Mouse (Mus musculus) lung, embryonic 14.5 days (tissue): Measurements from ENCODE around the gene Phka1. TPM values are rescaled to one million over a fixed set of nuclear protein-coding genes. Genes with fewer than 3 reads are reported as not detected.

ENCODE experiments used
- ATAC-seq: fragments of 200-750 bp; cut with Nextera tagmentation; 2 replicates; pipeline ENCODE4 v1.8.0; 2017; ENCODE audit warnings: mild to moderate bottlenecking, moderate TSS enrichment, moderate library complexity; ENCODE audit not compliant: insufficient read depth
- DNase-seq: peaks from one replicate; pipeline ENCODE4 v3.0.0-alpha.2; 2015
- H3K27ac ChIP-seq: fragments of 300-500 bp; sonication (generic); 2 replicates; pipeline ENCODE4 v1.5.1; 2014; ENCODE audit warnings: low read depth, mild to moderate bottlenecking, moderate library complexity
- H3K27me3 ChIP-seq: fragments of 300-500 bp; sonication (generic); 2 replicates; pipeline ENCODE4 v1.6.1; 2014; ENCODE audit warnings: low read length, control low read depth; ENCODE audit not compliant: insufficient read depth
- H3K36me3 ChIP-seq: fragments of 300-500 bp; sonication (generic); 2 replicates; pipeline ENCODE4 v1.6.1; 2014; ENCODE audit warnings: control low read depth; ENCODE audit not compliant: insufficient read depth
- H3K4me1 ChIP-seq: fragments of 300-500 bp; sonication (generic); 2 replicates; pipeline ENCODE4 v1.6.1; 2014; ENCODE audit warnings: antibody characterized with exemption, control low read depth; ENCODE audit not compliant: insufficient read depth
- H3K4me2 ChIP-seq: fragments of 300-500 bp; sonication (generic); 2 replicates; pipeline ENCODE4 v1.6.1; 2014; ENCODE audit warnings: mild to moderate bottlenecking
- H3K4me3 ChIP-seq: fragments of 300-500 bp; sonication (generic); 2 replicates; pipeline ENCODE4 v1.5.1; 2014; ENCODE audit warnings: low read depth, low read length
- H3K9ac ChIP-seq: fragments of 300-500 bp; sonication (generic); 2 replicates; pipeline ENCODE4 v1.6.1; 2014
- H3K9me3 ChIP-seq: fragments of 300-500 bp; sonication (generic); 2 replicates; pipeline ENCODE4 v1.6.1; 2016; ENCODE audit warnings: low read depth, low read length, control low read depth
- CTCF ChIP-seq: IDR thresholded peaks from 2 replicates; pipeline ENCODE4 v1.5.1; 2016; ENCODE audit warnings: antibody characterized with exemption, low read depth
- WGBS: fragments of 180-500 bp; shearing (Covaris S2); extraction: QIAGEN DNeasy Blood & Tissue Kit; methylation state at CpG from one replicate; pipeline ENCODE4 v1.1.7; 2014; 5-methylcytosine and 5-hydroxymethylcytosine counted together
- polyA plus RNA-seq: library from polyadenylated mRNA; unstranded; fragments of >200 nt; fragmentation: Nextera tagmentation; extraction: Ambion mirVana; gene quantifications from 2 replicates; pipeline ENCODE4 v1.2.1, GENCODE M21; 2014

Phka1 gene
- polyA plus RNA-seq, 1 experiment from 2014 or later, result 11.8 TPM

DNA sequence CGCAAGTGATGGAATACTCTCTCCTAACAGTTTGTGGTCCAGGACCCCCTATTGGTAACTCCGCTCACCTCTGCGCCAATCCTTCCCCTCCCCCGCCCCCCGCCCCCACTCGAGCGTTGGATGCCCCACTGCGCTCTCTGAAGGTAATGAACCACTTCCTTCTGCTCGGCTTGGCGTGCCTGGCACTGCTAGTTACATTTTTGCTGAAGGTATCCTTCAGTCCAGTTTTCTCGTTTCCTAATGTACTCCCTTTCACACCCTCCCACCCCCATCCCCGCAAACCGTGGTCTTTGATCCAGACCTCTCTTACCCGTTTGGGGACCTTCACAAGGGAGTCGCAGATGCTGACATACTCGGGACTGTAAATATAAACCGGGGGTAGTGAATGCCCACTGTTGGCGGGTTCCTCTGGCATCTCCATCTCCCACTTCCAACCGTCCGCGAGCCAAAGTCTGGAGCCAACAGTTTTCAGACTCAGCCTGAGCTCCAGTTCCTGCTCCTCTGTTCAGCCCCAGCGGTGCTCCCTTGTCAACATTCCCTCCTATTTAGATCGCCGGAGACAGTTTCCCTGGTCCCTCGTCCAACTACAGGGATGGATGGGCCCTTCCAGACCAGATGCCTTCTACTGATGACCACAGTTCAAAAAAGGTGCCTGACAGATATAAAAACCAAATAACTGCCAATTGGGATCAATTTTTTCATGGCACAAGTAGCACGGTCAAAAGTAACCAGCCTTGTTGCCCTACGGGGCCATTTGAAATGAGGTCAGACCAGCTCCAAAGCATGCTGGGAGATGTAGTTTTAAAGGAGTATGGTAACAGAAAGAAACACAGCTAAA lies 139.2 kb downstream of the Phka1 start, which contains the start of gene Hdac8:
TSS of gene Hdac8 (minus strand) at position 716 of the 838 bp plus-strand sequence.
- peak within 1 kb of the TSS; percentile 46 for H3K4me3 ChIP-seq
- DNase-seq (peak; percentile 79), ATAC-seq (peak; percentile 84)
- H3K27ac ChIP-seq, result peak within 1 kb of the TSS; percentile 52; the same call in 1 of the 2 replicates
- 13% methylated on average over 27 of the region's 27 CpGs for WGBS
- H3K9ac ChIP-seq, result peak within 1 kb of the TSS; percentile 50
- H3K36me3 ChIP-seq, result no peaks in the 10 kb centered on the region
- no peaks in the 10 kb centered on the region for H3K4me1 ChIP-seq
- H3K9me3 ChIP-seq, result no peaks in the 10 kb centered on the region
- H3K27me3 ChIP-seq, result no peaks in the 10 kb centered on the region
- H3K4me2 ChIP-seq, result peak within 1 kb of the TSS; percentile 63
- no peak for TF ChIP-seq CTCF

DNA sequence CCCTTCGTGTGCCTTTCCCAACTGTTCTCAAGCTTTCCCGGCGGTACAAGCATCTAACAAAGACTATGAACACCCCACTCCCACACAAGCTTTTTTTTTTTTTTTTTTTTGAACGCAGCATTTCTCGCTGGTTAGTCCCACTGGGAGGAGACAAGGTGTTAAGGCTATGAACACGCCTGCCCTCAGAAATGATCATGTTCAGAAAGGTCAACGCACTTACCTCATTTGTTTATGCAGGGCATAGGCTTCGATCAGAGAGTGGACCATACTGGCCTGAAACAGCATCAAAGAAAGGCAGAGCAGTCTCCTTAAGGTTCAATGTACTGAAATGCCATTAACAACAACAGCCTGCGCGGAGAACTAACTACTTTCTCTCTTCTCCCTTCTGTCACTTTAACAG lies 139.9 kb downstream of the Phka1 start:
- H3K4me3 ChIP-seq, result peak overlapping the region; percentile 46
- H3K9ac ChIP-seq, result peak overlapping the region; percentile 50
- no peaks in the 10 kb centered on the region for H3K27me3 ChIP-seq
- TF ChIP-seq CTCF, result no peak
- DNase-seq (no peak), ATAC-seq (no peak)
- H3K4me1 ChIP-seq, result no peaks in the 10 kb centered on the region
- no peak overlapping the region for H3K27ac ChIP-seq
- peak overlapping the region; percentile 63 for H3K4me2 ChIP-seq
- 21% methylated on average over 10 of the region's 10 CpGs for WGBS
- H3K36me3 ChIP-seq, result no peaks in the 10 kb centered on the region
- H3K9me3 ChIP-seq, result no peaks in the 10 kb centered on the region

DNA sequence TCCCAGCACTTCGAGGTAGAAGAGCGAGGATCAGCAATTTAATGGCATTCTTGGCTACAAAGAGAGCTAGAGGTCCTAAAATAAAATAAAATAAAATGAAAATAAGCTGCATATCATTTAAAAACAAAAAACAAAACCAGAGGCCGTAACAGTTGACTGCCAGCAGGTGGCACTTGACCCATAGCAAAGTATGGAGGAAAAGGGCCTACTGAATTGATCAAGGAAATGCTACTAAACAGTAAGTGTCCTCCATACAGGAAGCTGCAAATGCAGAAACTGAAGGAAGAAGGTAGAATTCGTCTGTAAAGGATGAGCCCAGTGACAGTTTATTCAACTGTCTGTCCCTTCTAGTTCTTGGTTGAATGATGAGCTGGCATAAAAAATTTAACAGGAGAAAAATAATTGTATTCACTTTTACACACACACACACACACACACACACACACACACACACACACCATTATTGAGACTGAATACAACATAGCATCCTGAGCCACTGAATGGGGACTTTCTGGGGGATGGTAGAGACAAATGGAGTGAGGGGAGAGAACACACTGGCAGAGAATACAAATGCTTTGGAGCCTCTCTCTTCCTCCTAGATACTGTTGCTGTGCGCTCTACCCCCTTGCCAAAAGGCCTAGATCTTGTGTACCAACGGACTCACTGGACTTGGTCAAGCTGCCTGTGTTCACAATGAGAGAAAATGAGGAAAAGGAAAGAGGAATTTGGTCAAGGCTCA lies 149.9 kb downstream of the Phka1 start:
- Histone ChIP-seq H3K27me3 (no peaks in the 10 kb centered on the region), H3K4me2 (no peak overlapping the region), H3K27ac (no peak overlapping the region), H3K9ac (no peak overlapping the region), H3K4me1 (no peaks in the 10 kb centered on the region), H3K36me3 (no peaks in the 10 kb centered on the region), H3K4me3 (no peak overlapping the region), H3K9me3 (no peaks in the 10 kb centered on the region)
- TF ChIP-seq CTCF, result peak; percentile 49
- 58% methylated on average over 6 of the region's 6 CpGs for WGBS
- ATAC-seq (no peak), DNase-seq (peak; percentile 49)

DNA sequence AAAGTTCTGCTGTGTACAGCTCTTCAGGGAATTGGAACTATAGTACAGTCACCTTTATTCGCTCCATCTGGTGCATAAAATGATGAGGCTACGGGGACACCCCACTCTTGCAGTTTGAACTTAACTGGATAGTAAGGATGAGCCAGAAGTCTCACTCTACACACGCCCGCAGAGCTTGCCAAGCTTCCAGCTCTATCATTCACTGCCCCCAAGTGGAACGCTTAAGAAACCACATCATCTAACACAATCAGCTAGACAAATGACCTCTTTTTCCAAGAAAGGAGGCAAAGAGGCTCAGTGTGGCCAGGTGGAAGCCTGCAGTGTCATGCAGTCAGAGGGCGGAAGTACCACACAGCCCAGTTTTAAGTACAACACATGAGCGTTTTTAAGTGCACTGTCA lies 158.5 kb downstream of the Phka1 start:
- H3K9me3 ChIP-seq, result no peaks in the 10 kb centered on the region
- TF ChIP-seq CTCF, result no peak
- no peak overlapping the region for H3K9ac ChIP-seq
- H3K27ac ChIP-seq, result no peak overlapping the region
- no peaks in the 10 kb centered on the region for H3K4me1 ChIP-seq
- no peak overlapping the region for H3K4me3 ChIP-seq
- no peak overlapping the region for H3K4me2 ChIP-seq
- DNase-seq (no peak), ATAC-seq (no peak)
- H3K36me3 ChIP-seq, result no peaks in the 10 kb centered on the region
- 74% methylated on average over 7 of the region's 7 CpGs for WGBS
- no peaks in the 10 kb centered on the region for H3K27me3 ChIP-seq

DNA sequence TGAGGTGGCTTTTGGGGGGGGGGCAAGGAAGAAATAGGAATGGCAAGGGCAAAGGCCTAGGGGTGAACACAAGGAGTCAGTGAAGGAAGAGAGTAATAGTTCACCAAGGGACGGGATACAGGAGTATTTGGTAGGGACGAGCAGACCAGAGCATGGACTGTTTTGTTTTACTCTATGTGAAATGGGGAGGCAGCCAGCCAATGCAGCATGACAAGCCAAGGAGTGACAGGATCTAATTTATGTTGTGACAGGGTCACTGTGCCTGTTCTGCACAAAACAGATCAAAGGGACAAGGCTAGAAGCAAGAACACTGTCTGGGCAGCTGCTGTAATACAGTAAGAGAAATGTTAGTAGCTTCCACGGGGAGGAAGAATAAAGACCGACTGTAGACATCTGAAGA lies 164.4 kb downstream of the Phka1 start:
- H3K27me3 ChIP-seq, result no peaks in the 10 kb centered on the region
- H3K27ac ChIP-seq, result no peak overlapping the region
- no peak overlapping the region for H3K4me3 ChIP-seq
- H3K4me2 ChIP-seq, result no peak overlapping the region
- no peaks in the 10 kb centered on the region for H3K36me3 ChIP-seq
- no peak overlapping the region for H3K9ac ChIP-seq
- WGBS, result 62% methylated on average over 4 of the region's 4 CpGs
- peak; percentile 19 for DNase-seq
- no peak for ATAC-seq
- H3K9me3 ChIP-seq, result no peaks in the 10 kb centered on the region
- no peaks in the 10 kb centered on the region for H3K4me1 ChIP-seq
- no peak for TF ChIP-seq CTCF

DNA sequence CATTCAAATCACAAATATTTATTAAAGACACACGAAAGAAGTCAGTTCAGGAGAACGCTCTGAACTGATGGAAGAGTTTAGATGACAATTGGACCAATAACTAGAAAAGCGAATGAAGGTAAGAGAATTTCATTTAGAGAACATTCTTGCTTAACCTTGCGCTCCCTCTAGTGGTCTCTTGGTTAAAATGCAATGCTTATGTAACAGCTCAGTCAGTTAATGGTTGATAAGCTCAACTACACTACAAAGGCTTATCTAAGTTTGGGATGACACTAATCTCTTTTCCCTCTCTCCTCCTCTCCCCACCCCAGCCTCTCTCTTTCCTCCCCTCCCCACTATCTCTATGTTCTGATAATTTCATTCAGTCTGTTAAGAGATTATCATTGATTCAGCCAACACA lies 165.1 kb downstream of the Phka1 start:
- Histone ChIP-seq H3K4me3 (no peak overlapping the region), H3K4me2 (no peak overlapping the region), H3K4me1 (no peaks in the 10 kb centered on the region), H3K27me3 (no peaks in the 10 kb centered on the region), H3K9me3 (no peaks in the 10 kb centered on the region), H3K36me3 (no peaks in the 10 kb centered on the region), H3K27ac (no peak overlapping the region), H3K9ac (no peak overlapping the region)
- ATAC-seq, result no peak
- WGBS, result 23% methylated on average over 4 of the region's 4 CpGs
- peak; percentile 81 for DNase-seq
- peak; percentile 77 for TF ChIP-seq CTCF

DNA sequence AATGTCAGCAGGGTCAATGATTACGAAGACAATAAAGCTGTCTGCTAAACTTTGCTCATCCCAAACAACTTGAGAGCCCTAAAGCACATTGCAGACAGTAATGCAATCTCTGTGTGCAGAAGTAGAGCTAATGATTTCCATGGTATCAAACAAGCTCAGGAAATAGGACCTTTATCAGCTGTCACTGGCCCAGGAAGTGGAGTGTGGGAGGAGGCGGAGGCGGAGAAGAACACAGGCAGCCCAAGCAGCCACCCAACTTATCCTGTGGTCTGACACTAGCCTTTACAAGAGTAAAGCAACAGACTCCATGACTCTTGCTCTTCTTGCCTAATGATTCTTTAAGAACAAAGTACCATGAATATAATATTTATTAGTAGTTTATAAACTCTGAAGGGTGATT lies 165.6 kb downstream of the Phka1 start:
- WGBS, result 78% methylated on average over 3 of the region's 3 CpGs

More for the DNA sequence above, 165.6 kb downstream of the Phka1 start:
- no peaks in the 10 kb centered on the region for H3K27me3 ChIP-seq
- ATAC-seq (no peak), DNase-seq (no peak)
- H3K4me2 ChIP-seq, result no peak overlapping the region
- H3K9ac ChIP-seq, result no peak overlapping the region
- no peaks in the 10 kb centered on the region for H3K4me1 ChIP-seq
- no peaks in the 10 kb centered on the region for H3K9me3 ChIP-seq
- no peak overlapping the region for H3K27ac ChIP-seq
- H3K4me3 ChIP-seq, result no peak overlapping the region
- no peaks in the 10 kb centered on the region for H3K36me3 ChIP-seq
- TF ChIP-seq CTCF, result no peak
